Mouse (Mus musculus) ES-E14 (cell line): ENCODE measurements around the gene Mgat3. TPM values are rescaled to one million over a fixed set of nuclear protein-coding genes. Genes with fewer than 3 reads are reported as not detected.

Experiments
- DNase-seq: peaks from one replicate; pipeline ENCODE4 v3.0.0-alpha.2; 2013; ENCODE audit warnings: low read depth, low spot score
- H3K27ac ChIP-seq: 2 replicates; pipeline ENCODE4 v1.5.1; 2012; ENCODE audit warnings: low read depth, mild to moderate bottlenecking, low read length, moderate library complexity, mixed read lengths; ENCODE audit not compliant: poor library complexity, insufficient read depth, severe bottlenecking
- H3K36me3 ChIP-seq: 2 replicates; pipeline ENCODE4 v1.6.1; 2012; ENCODE audit warnings: mild to moderate bottlenecking, low read length, moderate library complexity, mixed read lengths; ENCODE audit not compliant: control insufficient read depth, poor library complexity, insufficient read depth, severe bottlenecking
- H3K4me1 ChIP-seq, 2 experiments: fragments of 150-350 bp in 1 of 2; sonication (generic) in 1 of 2; 2 replicates each; pipeline ENCODE4 v1.6.1; 2012; ENCODE audit warnings: low read length in 2 of 2, mild to moderate bottlenecking in 1 of 2, mixed read lengths in 1 of 2; ENCODE audit not compliant: control insufficient read depth in 2 of 2, insufficient read depth in 2 of 2, poor library complexity in 1 of 2
- H3K4me3 ChIP-seq, 2 experiments: fragments of 150-350 bp in 1 of 2; sonication (generic) in 1 of 2; 2 replicates each; pipeline ENCODE4 v1.5.1; 2012; ENCODE audit warnings: low read length in 2 of 2, low read depth in 1 of 2, mild to moderate bottlenecking in 1 of 2, mixed read lengths in 1 of 2; ENCODE audit not compliant: insufficient read depth in 1 of 2, poor library complexity in 1 of 2, severe bottlenecking in 1 of 2
- H3K9ac ChIP-seq: 2 replicates; pipeline ENCODE4 v1.6.1; 2012; ENCODE audit warnings: low read depth, mild to moderate bottlenecking, low read length, mixed read lengths; ENCODE audit not compliant: poor library complexity, insufficient read depth, severe bottlenecking
- H3K9me3 ChIP-seq: fragments of 150-350 bp; sonication (generic); 2 replicates; pipeline ENCODE4 v1.6.1; 2012; ENCODE audit warnings: low read depth, mild to moderate bottlenecking, low read length; ENCODE audit not compliant: control insufficient read depth, insufficient read depth
- CHD2 ChIP-seq: IDR thresholded peaks from 2 replicates; pipeline ENCODE4 v1.6.1; 2014; ENCODE audit warnings: mild to moderate bottlenecking, low read depth, low read length, inconsistent platforms
- HCFC1 ChIP-seq: IDR thresholded peaks from 2 replicates; pipeline ENCODE4 v1.6.1; 2012; ENCODE audit warnings: low read length, inconsistent platforms, borderline replicate concordance; ENCODE audit not compliant: insufficient read depth
- MAFK ChIP-seq: IDR thresholded peaks from 2 replicates; pipeline ENCODE4 v1.6.1; 2014; ENCODE audit warnings: mild to moderate bottlenecking, low read depth, low read length, inconsistent platforms; ENCODE audit not compliant: insufficient read depth
- ZC3H11A ChIP-seq: IDR thresholded peaks from 2 replicates; pipeline ENCODE4 v1.6.1; 2012; ENCODE audit warnings: low read depth, mild to moderate bottlenecking, inconsistent platforms, low read length, borderline replicate concordance
- ZNF384 ChIP-seq: IDR thresholded peaks from 2 replicates; pipeline ENCODE4 v1.6.1; 2012; ENCODE audit warnings: low read depth, low read length, inconsistent platforms
- in situ Hi-C, 2 experiments: fragments of 600-800 bp; cut with MboI; formaldehyde crosslinking; loops; one replicate each; pipeline ENCODE4 v1.15.1; 2025; ENCODE audit warnings: low sequenced_read_pairs in 2 of 2, inconsistent platforms in 1 of 2; ENCODE audit not compliant: unreplicated experiment in 2 of 2
- total RNA-seq: library from RNA; depleted of rRNA; stranded (reverse); fragments of 300-350 nt; gene quantifications from 2 replicates; pipeline ENCODE4 v1.2.3, GENCODE M21; 2012

Gene Mgat3
- total RNA-seq, 1 experiment: 8.5 TPM

GRCm38 (mm10) chr15:80250586-80250985, 77.1 kb downstream of the Mgat3 start:
- no peak for TF ChIP-seq HCFC1
- Histone ChIP-seq H3K4me1 (no peaks in the 10 kb centered on the region), H3K27ac (no peak overlapping the region), H3K9me3 (no peaks in the 10 kb centered on the region), H3K9ac (no peak overlapping the region), H3K4me3 (no peak overlapping the region), H3K36me3 (peaks cover 34% of the 10 kb centered on the region)
- in situ Hi-C loops: no loop called here
- DNase-seq: no peak

- Histone ChIP-seq H3K27ac (no peak overlapping the region), H3K36me3 (peaks cover 38% of the 10 kb centered on the region), H3K4me1 (peaks cover 0 to 5% of the 10 kb centered on the region in 2 experiments; a peak in 1 of 4 replicates), H3K9ac (no peak overlapping the region), H3K4me3 (no peak overlapping the region), H3K9me3 (no peaks in the 10 kb centered on the region)
- in situ Hi-C loops: no loop called here
- TF ChIP-seq ZNF384 (no peak), HCFC1 (no peak), CHD2 (no peak), ZC3H11A (no peak), MAFK (no peak)
- DNase-seq: no peak
Measured at GRCm38 (mm10) chr15:80253530-80253929, 80.0 kb downstream of the Mgat3 start.

GRCm38 (mm10) chr15:80254207-80254606, 80.7 kb downstream of the Mgat3 start:
- in situ Hi-C loops: no loop called here
- Histone ChIP-seq H3K27ac (peak overlapping the region; percentile 61; the same call in 1 of the 2 replicates), H3K36me3 (peaks cover 35% of the 10 kb centered on the region), H3K9ac (peak overlapping the region; percentile 74), H3K4me3 (peak overlapping the region; percentile 63 to 64; a peak in 3 of 4 replicates), H3K9me3 (no peaks in the 10 kb centered on the region), H3K4me1 (peaks cover 0 to 8% of the 10 kb centered on the region in 2 experiments; a peak in 1 of 4 replicates)
- DNase-seq: no peak
- TF ChIP-seq MAFK (no peak), HCFC1 (no peak), CHD2 (no peak), ZC3H11A (no peak), ZNF384 (no peak)

GRCm38 (mm10) chr15:80254847-80255645, 81.5 kb downstream of the Mgat3 start, which contains the start of gene Atf4:
Atf4 (plus strand) TSS chr15:80255184.
- Histone ChIP-seq H3K36me3 (peaks cover 32% of the 10 kb centered on the region), H3K4me3 (peak within 1 kb of the TSS; percentile 80 to 89), H3K9me3 (no peaks in the 10 kb centered on the region), H3K9ac (peak within 1 kb of the TSS; percentile 96), H3K4me1 (peaks cover 0 to 11% of the 10 kb centered on the region in 2 experiments; a peak in 1 of 4 replicates), H3K27ac (peak within 1 kb of the TSS; percentile 97)
- TF ChIP-seq HCFC1 (peak; percentile 70; the same call in 1 of the 2 replicates), CHD2 (peak; percentile 92), ZNF384 (no peak)
- DNase-seq: peak; percentile 93
- in situ Hi-C loops: no loop called here
